Mouse (Mus musculus): Measurements from ENCODE around the gene Bfsp2. TPM values are rescaled to one million over a fixed set of nuclear protein-coding genes. Genes with fewer than 3 reads are reported as not detected.

Gene Bfsp2
- polyA plus RNA-seq, 1 experiment from 2014 or later: 2.2 TPM

- H3K9me3 ChIP-seq (replicated peaks; ENCODE audit: control insufficient read depth, low read length, poor library complexity, severe bottlenecking): no peaks in the 10 kb centered on the region
- no peak overlapping the region for H3K4me3 ChIP-seq (ENCODE audit: low read depth, low read length)
- peaks cover 17% of the 10 kb centered on the region for H3K4me1 ChIP-seq (ENCODE audit: control insufficient read depth, insufficient read depth, low read length)
- no peak for ATAC-seq
- WGBS: 38% methylated on average over 9 of the region's 9 CpGs
- no peaks in the 10 kb centered on the region for H3K36me3 ChIP-seq (ENCODE audit: control insufficient read depth, insufficient read depth, low read length)
- H3K9ac ChIP-seq (ENCODE audit: low read depth, low read length): no peak overlapping the region
- H3K27ac ChIP-seq (ENCODE audit: low read length): no peak overlapping the region
- no peaks in the 10 kb centered on the region for H3K27me3 ChIP-seq (ENCODE audit: control insufficient read depth, insufficient read depth, low read depth, low read length)
- no peak overlapping the region for H3K4me2 ChIP-seq (ENCODE audit: low read length)
Measured at GRCm38 (mm10) chr9:103413457-103413856, 66.8 kb downstream of the Bfsp2 start.

DNA sequence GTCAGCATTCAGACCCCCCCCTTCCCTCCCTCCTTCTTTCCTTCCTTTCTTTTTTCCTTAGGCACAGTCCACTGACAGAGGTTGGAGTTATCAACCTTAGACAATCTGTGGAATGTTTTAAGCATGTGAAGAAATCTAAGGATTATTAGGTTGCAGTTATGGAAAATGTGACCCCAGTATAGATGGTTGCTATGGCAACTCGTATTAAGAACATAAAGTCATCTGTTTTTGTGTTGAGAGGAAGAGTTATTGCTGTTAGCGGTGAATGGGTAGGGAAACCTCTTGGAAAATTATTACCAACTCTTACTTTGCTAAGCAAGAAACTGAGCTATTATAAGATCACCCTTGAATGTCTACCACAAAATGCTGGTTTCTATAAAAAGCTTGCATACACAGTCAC lies 71.1 kb downstream of the Bfsp2 start:
- Histone ChIP-seq H3K36me3 (ENCODE audit: control insufficient read depth, insufficient read depth, low read length) (no peaks in the 10 kb centered on the region), H3K4me1 (ENCODE audit: control insufficient read depth, insufficient read depth, low read length) (peaks cover 13% of the 10 kb centered on the region), H3K4me3 (ENCODE audit: low read depth, low read length) (no peak overlapping the region), H3K9me3 (replicated peaks; ENCODE audit: control insufficient read depth, low read length, poor library complexity, severe bottlenecking) (no peaks in the 10 kb centered on the region), H3K9ac (ENCODE audit: low read depth, low read length) (no peak overlapping the region), H3K4me2 (ENCODE audit: low read length) (no peak overlapping the region), H3K27me3 (ENCODE audit: control insufficient read depth, insufficient read depth, low read depth, low read length) (no peaks in the 10 kb centered on the region), H3K27ac (ENCODE audit: low read length) (no peak overlapping the region)
- ATAC-seq: no peak
- 74% methylated on average over 2 of the region's 2 CpGs for WGBS

DNA sequence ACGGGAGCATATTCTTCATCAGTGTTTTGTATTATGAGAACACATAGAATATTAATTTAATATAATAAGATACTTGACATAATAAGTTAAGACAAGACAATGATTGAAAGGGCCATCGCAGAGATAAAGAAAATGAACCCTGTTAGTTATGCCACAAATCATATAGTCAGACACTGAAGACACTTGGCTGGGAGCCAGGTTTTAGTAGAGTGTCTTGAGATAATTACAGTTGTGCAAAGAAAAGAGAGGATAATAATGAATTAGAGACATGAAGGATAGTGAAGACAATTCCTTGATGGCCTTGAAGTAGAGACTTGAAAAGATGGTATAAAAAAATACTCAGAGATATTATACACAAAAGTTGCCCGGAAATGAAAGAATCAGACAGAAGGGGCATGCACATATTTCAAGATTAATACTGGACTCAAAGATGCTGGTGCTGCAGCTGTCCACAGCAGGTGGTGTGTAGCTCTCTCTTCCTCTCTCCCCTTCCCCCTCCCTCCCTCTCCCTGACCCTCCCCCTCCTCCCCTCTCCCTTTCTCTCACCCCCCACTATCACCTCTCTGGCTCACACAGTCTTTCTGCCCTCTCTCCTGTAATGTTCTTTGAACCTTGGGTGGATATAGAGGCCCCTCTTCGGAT lies 72.0 kb downstream of the Bfsp2 start:
- Histone ChIP-seq H3K27me3 (ENCODE audit: control insufficient read depth, insufficient read depth, low read depth, low read length) (no peaks in the 10 kb centered on the region), H3K4me1 (ENCODE audit: control insufficient read depth, insufficient read depth, low read length) (peaks cover 6% of the 10 kb centered on the region; the same call in 1 of the 2 replicates), H3K9me3 (replicated peaks; ENCODE audit: control insufficient read depth, low read length, poor library complexity, severe bottlenecking) (no peaks in the 10 kb centered on the region), H3K36me3 (ENCODE audit: control insufficient read depth, insufficient read depth, low read length) (no peaks in the 10 kb centered on the region), H3K9ac (ENCODE audit: low read depth, low read length) (no peak overlapping the region), H3K4me2 (ENCODE audit: low read length) (no peak overlapping the region), H3K4me3 (ENCODE audit: low read depth, low read length) (no peak overlapping the region), H3K27ac (ENCODE audit: low read length) (peak overlapping the region; percentile 31; the same call in 1 of the 2 replicates)
- ATAC-seq: no peak
- WGBS: 43% methylated on average over 4 of the region's 4 CpGs

DNA sequence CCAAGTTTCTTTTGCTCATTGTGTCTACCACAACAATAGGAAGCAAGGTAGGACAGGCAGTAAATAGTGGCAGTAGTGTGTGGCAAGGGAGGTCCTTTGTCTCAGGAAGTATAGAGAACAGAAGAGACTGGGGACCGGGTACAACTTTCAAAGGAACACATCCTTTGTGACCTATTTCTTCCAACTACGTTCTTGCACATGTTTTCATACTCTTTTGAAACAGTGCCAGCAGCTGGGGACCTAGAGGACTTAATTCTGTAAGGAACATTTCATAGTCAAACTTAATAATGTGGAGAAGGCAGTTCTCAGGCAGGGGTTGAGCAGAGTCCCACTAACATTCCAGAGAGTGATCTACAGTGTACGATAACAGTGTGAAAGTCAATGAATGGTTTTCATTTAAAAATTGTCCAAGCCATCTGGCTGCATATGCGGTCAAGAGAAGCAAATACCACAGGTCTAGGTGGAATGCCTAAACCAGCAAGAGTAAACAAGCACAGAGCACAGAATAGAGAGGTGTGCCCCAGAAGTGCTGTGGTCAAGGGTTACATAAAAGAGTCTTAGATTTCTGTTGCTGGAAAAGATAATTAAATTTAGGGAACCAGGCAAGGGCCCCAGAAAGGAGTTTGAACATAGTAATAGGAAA lies 76.8 kb downstream of the Bfsp2 start:
- H3K36me3 ChIP-seq (ENCODE audit: control insufficient read depth, insufficient read depth, low read length): no peaks in the 10 kb centered on the region
- H3K4me2 ChIP-seq (ENCODE audit: low read length): no peak overlapping the region
- no peak overlapping the region for H3K27ac ChIP-seq (ENCODE audit: low read length)
- 78% methylated on average over 4 of the region's 4 CpGs for WGBS
- no peak overlapping the region for H3K9ac ChIP-seq (ENCODE audit: low read depth, low read length)
- H3K9me3 ChIP-seq (replicated peaks; ENCODE audit: control insufficient read depth, low read length, poor library complexity, severe bottlenecking): no peaks in the 10 kb centered on the region; the same call in 1 of the 2 replicates
- H3K27me3 ChIP-seq (ENCODE audit: control insufficient read depth, insufficient read depth, low read depth, low read length): no peaks in the 10 kb centered on the region
- H3K4me1 ChIP-seq (ENCODE audit: control insufficient read depth, insufficient read depth, low read length): no peaks in the 10 kb centered on the region
- no peak overlapping the region for H3K4me3 ChIP-seq (ENCODE audit: low read depth, low read length)
- ATAC-seq: no peak

DNA sequence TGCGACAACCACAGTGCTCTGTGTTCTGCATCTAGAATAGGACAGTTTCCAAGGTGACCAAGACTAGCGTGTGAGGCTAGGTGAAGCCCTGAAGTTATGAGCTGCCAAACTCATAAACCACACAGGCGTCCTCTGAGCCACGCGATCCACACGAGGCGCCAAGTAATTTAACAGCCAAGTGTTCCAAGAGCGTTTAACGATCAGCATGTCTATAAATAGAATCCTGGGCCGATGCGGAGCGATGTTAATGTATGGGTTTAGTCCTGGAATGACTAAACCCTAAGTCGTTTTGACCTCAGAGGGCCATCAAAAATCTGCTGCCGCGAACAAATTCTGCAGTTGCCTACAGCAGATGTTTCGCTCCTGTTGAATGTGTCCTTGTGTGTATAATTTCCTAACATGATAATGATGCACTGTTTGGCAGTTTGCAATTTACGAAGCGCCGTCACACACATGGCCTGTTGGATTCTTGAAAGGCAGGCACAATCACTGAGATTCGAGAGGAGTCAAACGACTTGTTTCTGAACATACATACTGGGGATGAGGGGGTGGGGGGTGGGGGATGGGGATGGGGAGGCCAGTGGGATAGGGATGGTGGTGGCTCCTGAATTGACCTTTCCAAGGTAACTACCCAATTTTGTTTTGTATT lies 81.6 kb downstream of the Bfsp2 start:
- Histone ChIP-seq H3K4me1 (ENCODE audit: control insufficient read depth, insufficient read depth, low read length) (no peaks in the 10 kb centered on the region), H3K9ac (ENCODE audit: low read depth, low read length) (no peak overlapping the region), H3K4me3 (ENCODE audit: low read depth, low read length) (no peak overlapping the region), H3K27me3 (ENCODE audit: control insufficient read depth, insufficient read depth, low read depth, low read length) (no peaks in the 10 kb centered on the region), H3K9me3 (replicated peaks; ENCODE audit: control insufficient read depth, low read length, poor library complexity, severe bottlenecking) (no peaks in the 10 kb centered on the region; the same call in 1 of the 2 replicates), H3K36me3 (ENCODE audit: control insufficient read depth, insufficient read depth, low read length) (no peaks in the 10 kb centered on the region), H3K4me2 (ENCODE audit: low read length) (peak overlapping the region; percentile 15; the same call in 1 of the 2 replicates), H3K27ac (ENCODE audit: low read length) (no peak overlapping the region)
- no peak for ATAC-seq
- WGBS: 68% methylated on average over 21 of the region's 21 CpGs

DNA sequence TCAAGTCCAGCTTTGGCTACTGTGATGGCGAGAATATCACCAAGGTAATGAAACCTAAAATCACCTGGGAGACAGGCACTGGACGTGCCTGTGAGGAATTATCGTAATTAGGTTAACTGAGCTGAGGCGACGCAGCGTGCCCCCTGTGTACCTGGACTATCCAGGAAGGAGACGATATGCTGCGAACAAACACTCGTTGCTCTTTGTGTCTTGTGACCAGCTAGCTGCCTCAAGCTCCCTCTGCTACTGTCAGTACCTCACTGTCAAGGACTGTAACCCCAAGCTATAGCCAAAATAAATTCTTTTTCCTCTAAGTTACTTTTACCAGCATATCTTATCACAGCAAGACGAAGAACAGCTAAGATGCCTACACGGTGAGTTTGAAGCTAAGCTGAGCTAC lies 87.0 kb downstream of the Bfsp2 start:
- H3K4me1 ChIP-seq (ENCODE audit: control insufficient read depth, insufficient read depth, low read length): no peaks in the 10 kb centered on the region
- H3K9ac ChIP-seq (ENCODE audit: low read depth, low read length): no peak overlapping the region
- no peak overlapping the region for H3K4me3 ChIP-seq (ENCODE audit: low read depth, low read length)
- WGBS: 87% methylated on average over 11 of the region's 11 CpGs
- no peak for ATAC-seq
- H3K36me3 ChIP-seq (ENCODE audit: control insufficient read depth, insufficient read depth, low read length): no peaks in the 10 kb centered on the region
- no peak overlapping the region for H3K27ac ChIP-seq (ENCODE audit: low read length)
- H3K4me2 ChIP-seq (ENCODE audit: low read length): no peak overlapping the region
- H3K9me3 ChIP-seq (replicated peaks; ENCODE audit: control insufficient read depth, low read length, poor library complexity, severe bottlenecking): no peaks in the 10 kb centered on the region; the same call in 1 of the 2 replicates
- H3K27me3 ChIP-seq (ENCODE audit: control insufficient read depth, insufficient read depth, low read depth, low read length): no peaks in the 10 kb centered on the region

DNA sequence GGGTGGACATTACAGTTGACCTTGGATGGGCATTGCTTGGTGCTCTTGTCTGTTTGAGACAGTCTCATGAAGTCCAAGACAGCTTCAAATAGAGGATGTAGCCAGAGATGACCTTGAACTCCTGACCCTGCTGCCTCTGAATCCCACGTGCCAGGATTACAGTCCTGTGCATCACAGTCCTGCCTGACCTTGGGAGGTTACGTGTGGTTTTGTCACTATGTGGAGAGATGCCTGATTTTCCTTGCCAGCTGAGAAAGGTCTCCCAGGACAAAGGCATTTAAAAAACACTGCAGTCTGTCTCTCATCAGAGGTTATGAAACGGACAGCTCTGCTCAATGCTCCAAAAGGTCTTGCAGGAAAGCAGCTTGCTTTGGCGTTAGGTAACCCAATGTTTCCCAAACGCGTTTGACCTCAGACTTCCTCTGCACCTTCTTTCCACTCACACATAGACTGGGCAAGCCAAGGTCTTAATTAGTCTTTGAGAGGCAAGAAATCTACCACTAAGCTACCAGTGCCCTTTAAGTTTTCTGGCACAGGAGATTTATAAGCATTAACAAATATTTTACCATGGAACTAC lies 88.3 kb downstream of the Bfsp2 start:
- Histone ChIP-seq H3K36me3 (ENCODE audit: control insufficient read depth, insufficient read depth, low read length) (no peaks in the 10 kb centered on the region), H3K27ac (ENCODE audit: low read length) (no peak overlapping the region), H3K9me3 (replicated peaks; ENCODE audit: control insufficient read depth, low read length, poor library complexity, severe bottlenecking) (no peaks in the 10 kb centered on the region), H3K27me3 (ENCODE audit: control insufficient read depth, insufficient read depth, low read depth, low read length) (no peaks in the 10 kb centered on the region), H3K4me1 (ENCODE audit: control insufficient read depth, insufficient read depth, low read length) (no peaks in the 10 kb centered on the region), H3K9ac (ENCODE audit: low read depth, low read length) (no peak overlapping the region), H3K4me2 (ENCODE audit: low read length) (no peak overlapping the region), H3K4me3 (ENCODE audit: low read depth, low read length) (no peak overlapping the region)
- 75% methylated on average over 6 of the region's 6 CpGs for WGBS
- no peak for ATAC-seq

DNA sequence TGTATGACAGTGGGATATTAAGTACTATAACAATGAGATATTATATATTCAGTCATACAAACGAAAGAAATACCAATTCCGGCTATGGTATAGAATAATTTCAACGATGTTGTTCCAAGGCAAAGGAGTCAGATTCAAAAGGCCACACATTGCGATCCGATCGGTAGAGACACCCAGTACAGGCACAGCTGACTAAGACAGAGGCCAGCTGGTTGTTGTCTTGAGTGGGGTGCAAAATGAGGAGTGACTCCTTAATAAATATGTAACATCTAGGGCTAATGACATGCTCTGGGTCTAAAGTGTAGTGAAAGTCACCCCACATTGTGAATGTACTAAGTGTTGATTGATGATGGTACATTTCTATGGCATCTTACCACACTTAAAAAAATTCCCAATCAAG lies 91.0 kb downstream of the Bfsp2 start:
- Histone ChIP-seq H3K4me1 (ENCODE audit: control insufficient read depth, insufficient read depth, low read length) (no peaks in the 10 kb centered on the region), H3K27ac (ENCODE audit: low read length) (no peak overlapping the region), H3K4me2 (ENCODE audit: low read length) (no peak overlapping the region), H3K27me3 (ENCODE audit: control insufficient read depth, insufficient read depth, low read depth, low read length) (no peaks in the 10 kb centered on the region), H3K36me3 (ENCODE audit: control insufficient read depth, insufficient read depth, low read length) (no peaks in the 10 kb centered on the region), H3K9ac (ENCODE audit: low read depth, low read length) (no peak overlapping the region), H3K9me3 (replicated peaks; ENCODE audit: control insufficient read depth, low read length, poor library complexity, severe bottlenecking) (no peaks in the 10 kb centered on the region), H3K4me3 (ENCODE audit: low read depth, low read length) (no peak overlapping the region)
- 98% methylated on average over 6 of the region's 6 CpGs for WGBS
- ATAC-seq: no peak

All from midbrain, embryonic 16.5 days (tissue).